Comparison of ENCODE assay signal across 18 mouse cellular contexts in the genomic region with DNA sequence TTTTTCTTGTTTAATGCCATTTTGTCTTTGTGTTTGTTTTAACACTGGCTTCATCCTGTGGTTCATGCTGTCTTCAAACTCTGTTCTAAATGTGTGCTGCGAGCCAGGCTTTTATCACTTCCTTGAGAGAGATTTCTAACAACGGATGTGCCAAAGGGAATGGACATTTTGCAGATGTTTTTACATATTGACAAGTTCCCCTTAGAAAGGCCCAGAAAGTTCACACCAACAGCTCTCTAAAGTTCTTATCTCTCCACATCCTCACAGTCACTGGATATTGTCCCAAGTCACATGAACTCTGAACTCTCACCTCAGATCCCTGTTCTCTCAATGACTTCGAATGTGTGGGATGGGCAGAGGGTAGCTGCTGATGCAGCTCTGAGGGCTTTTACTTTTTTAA. TPM values are rescaled to one million over a fixed set of nuclear protein-coding genes. Genes with fewer than 3 reads are reported as not detected.
"Had no signal": no experiment of that assay in that cellular context is flagged by ENCODE, and none has a peak within 500 bp of the region (broad histone marks: within the 10 kb centered on the region; RNA-seq: fewer than 3 reads in every experiment).

No protein-coding gene starts in this region.

- H3K9ac ChIP-seq: limb, embryonic 13.5 days; liver, embryonic 12.5 days; lung, embryonic 14.5 days; midbrain, embryonic 12.5 days; neural tube, embryonic 13.5 days had no signal

- H3K9me3 ChIP-seq: limb, embryonic 13.5 days; liver, embryonic 12.5 days; midbrain, embryonic 12.5 days; neural tube, embryonic 13.5 days had no signal

- DNase-seq: kidney, adult 8-10 months; kidney, postnatal 10 days; kidney, postnatal 4 days; left cerebral cortex, postnatal 4 days; lung, embryonic 14.5 days; lung, postnatal 10 days; lung, postnatal 4 days; retina, postnatal 1 day; right cerebral cortex, postnatal 4 days; spleen, adult 18-20 months had no signal

- H3K4me1 ChIP-seq: midbrain, embryonic 12.5 days; neural tube, embryonic 13.5 days had no signal

- H3K4me3 ChIP-seq: layer of hippocampus, adult 2 months; limb, embryonic 13.5 days; liver, embryonic 12.5 days; midbrain, embryonic 12.5 days; neural tube, embryonic 13.5 days had no signal

- H3K27ac ChIP-seq: layer of hippocampus, adult 2 months; limb, embryonic 13.5 days; liver, embryonic 12.5 days; midbrain, embryonic 12.5 days; neural tube, embryonic 13.5 days had no signal

- H3K27me3 ChIP-seq: limb, embryonic 13.5 days; midbrain, embryonic 12.5 days; neural tube, embryonic 13.5 days had no signal

- ATAC-seq: liver, embryonic 12.5 days; midbrain, embryonic 16.5 days had no signal

- H3K4me2 ChIP-seq: limb, embryonic 13.5 days; liver, embryonic 12.5 days; lung, embryonic 14.5 days; midbrain, embryonic 12.5 days; neural tube, embryonic 13.5 days had no signal

- H3K36me3 ChIP-seq: limb, embryonic 13.5 days; liver, embryonic 12.5 days; midbrain, embryonic 12.5 days; neural tube, embryonic 13.5 days had no signal

RNA-seq across cellular contexts. Expression of gene Sh2d6, which starts 30.4 kb away (rescaled TPM):
- polyA plus RNA-seq: liver, embryonic 12.5 days; liver, embryonic 16.5 days; lung, embryonic 14.5 days; stomach, embryonic 14.5 days had no signal
